Mouse (Mus musculus): Measurements from ENCODE around the gene Cuta.

- no peak for TF ChIP-seq CTCF (IDR thresholded peaks at IDR 0.05; ENCODE audit: borderline replicate concordance, extremely low read depth, insufficient read depth, insufficient read length)
- TF ChIP-seq POLR2A (IDR thresholded peaks at IDR 0.05; ENCODE audit: borderline replicate concordance, extremely low read depth, insufficient read depth, insufficient read length, poor library complexity, severe bottlenecking): no peak
Measured at GRCm38 (mm10) chr17:26966993-26967392, 27.6 kb upstream of the Cuta start.
